Mouse (Mus musculus) regulatory T cell (primary cell): ENCODE measurements around the gene Satb1.

Experiments
- in situ Hi-C: fragments of 300-600 bp; cut with MboI, MseI; formaldehyde crosslinking; loops from one replicate; pipeline ENCODE4 v1.15.1; 2025; ENCODE audit warnings: high pct_unique_total_duplicates

Satb1 gene

DNA sequence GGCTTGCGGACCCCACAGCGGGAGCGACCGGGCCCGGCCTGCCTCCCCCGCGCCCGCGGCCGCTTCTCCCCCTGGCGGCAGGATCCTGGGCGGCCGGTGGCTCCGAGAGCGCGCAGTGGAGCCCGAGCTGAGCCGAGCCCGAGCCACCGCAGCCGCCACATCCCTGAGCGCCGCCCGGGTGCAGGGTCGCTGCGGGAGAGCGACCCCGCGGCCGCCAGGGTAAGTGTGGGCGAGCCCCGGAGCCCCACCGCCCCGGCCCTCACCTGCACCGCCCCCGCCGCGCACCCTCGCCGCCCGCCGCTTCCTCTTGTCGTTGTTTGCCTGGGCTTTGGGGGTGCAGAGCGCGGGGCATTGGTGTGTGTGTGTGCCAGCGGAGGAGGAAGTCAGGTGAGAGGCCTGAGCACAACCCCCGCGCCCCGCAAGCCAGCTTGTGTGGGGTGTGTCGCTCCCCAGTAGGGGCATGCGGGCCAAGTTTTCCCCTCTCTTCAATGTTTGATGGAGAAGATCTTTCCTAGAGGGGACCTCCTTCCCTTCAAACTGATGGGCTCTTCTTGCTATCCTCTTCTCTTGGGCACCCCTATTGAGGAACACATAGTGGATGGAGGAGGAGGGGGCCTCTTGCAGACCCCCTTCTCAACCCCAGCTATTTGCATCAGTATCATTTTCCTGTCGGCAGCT is at the start of gene Satb1:
Gene Satb1, minus strand, starts transcription at position 391 of the 678 bp plus-strand sequence.
- in situ Hi-C loops = no loop called here

DNA sequence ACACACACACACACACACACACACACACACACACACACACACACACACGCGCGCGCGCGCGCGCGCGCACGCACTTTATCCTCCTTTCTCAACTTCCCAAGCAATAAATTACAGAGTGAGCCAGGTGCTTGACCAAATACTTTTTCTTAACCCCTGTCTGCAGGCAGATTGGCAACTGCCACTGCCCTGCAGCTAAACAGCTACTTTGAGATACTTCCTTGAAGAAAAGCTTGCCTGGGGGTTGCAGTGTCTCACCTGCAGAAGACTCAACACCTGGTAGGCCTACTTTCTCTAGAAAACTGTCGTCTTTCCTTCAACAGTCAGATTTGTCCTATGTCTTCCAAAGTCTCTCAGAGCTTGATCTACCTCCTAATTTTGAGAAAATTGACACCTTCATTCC is 49.5 kb upstream of the Satb1 start:
- in situ Hi-C loops = no loop called here

DNA sequence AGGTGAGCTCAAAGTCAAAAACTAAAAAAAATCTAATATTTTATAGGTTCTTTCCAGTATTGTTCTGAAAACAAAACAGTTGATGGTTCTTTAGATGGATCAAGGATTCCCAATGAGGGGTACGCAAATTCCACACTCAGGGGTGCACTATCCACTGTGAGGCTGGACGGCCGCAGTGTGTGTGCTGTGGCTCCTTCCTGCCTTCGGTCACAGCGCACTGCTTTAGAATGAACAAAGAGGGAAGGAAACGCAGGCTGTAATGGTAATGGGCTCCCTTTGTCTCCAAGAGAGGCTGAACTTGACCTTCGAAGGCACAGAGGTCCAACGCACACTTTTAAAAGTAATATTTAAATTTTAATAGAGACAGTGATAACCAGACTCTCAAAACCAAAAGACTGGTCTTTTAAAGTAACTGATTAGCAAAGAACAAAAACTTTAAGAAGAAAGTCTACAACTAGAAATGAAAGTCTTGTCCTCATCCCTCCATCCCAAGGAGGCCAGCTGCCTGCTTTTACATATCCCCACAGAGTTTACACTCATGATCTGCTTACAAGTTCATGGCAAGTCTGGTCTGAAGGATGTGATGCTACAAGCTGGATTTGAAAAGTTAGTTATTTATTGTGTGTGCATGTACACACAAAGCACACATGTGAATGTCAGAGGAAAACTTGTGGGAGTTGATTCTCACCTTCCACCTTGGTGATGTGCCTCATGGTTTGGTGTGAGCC is 48.0 kb upstream of the Satb1 start:
- in situ Hi-C loops = no loop called here

DNA sequence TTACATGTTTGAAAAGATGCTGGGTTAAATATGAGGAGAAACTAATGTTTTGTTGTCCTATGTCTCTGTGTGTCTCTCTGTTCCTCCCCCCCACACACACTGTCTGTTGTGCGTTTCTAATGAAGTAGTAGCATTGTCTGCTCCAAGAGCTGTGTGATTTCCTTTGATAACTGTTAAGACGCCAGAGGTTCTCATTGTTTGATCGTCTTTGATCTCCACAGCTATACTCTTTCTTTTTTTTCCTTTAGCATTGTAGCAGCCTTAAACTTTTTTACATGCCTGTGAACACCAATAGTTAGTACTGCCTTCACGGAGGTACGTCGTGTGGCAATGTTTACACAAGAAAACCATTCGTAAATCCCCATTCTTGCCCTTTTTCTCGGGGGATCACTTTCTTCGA is 47.1 kb upstream of the Satb1 start:
- in situ Hi-C loops = no loop called here

DNA sequence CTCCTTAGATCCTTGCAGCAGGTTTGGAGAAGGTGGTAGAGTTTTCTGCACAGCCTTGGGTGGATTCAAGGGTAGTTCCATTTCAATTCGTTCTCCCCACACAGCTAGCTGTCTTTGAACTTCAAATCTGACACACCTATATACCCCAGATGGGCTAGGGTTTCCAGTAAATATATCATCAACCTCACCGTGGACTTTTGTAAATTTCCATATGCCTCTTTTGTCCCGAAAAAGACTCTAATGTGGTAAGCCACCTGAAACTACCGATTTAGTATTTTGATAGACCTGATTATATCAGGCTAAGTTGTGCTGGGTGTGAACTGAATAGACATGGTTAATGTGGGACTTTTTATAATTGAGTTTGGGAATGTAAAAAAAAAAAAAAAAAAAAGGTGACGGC is 46.6 kb upstream of the Satb1 start:
- in situ Hi-C loops = loop anchor here (5.0 kb wide), 1 partner anchor 42 kb away; no protein-coding TSS in a partner anchor

DNA sequence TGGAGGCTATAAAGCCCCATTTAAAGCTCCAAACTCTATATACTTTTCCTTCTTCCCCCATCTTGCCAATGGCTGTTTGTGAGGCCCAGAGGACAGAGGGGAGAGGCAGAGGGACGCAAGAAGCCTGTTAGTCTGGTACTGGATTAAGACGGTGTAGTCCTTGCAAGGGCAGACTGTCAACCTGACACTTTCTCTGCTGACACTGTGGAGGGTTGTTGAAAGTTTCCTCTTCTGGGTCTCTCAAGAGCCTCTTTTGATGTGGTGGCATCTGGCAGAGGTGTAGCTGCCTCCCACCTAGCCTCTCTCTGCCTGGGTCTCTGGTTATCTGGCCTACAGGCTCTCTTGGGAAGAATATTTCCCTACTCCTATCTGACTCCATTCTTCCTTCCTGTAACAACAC is 46.1 kb upstream of the Satb1 start:
- in situ Hi-C loops = loop anchor here (5.0 kb wide), 1 partner anchor 42 kb away; no protein-coding TSS in a partner anchor

DNA sequence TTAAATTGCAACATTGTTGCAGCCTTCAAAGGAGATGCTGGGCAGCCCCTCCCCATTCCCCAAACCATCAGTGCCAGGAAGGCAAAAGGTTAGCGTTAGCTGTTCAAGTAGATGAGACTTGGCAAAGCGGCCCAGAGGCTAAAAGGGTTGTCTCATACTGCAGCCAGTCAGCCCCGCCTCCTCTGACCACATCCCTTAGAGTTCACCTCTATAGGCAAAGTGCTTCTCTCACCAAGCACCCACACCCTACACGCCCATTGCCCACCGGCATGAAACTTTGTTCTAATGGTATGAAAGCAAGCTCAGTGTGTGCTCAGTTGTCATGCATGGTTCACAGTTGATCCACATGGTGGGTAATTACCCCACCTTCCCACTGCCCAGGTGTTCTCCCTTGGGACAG is 43.4 kb upstream of the Satb1 start:
- in situ Hi-C loops = loop anchor here (5.0 kb wide), 1 partner anchor 39 kb away; no protein-coding TSS in a partner anchor

DNA sequence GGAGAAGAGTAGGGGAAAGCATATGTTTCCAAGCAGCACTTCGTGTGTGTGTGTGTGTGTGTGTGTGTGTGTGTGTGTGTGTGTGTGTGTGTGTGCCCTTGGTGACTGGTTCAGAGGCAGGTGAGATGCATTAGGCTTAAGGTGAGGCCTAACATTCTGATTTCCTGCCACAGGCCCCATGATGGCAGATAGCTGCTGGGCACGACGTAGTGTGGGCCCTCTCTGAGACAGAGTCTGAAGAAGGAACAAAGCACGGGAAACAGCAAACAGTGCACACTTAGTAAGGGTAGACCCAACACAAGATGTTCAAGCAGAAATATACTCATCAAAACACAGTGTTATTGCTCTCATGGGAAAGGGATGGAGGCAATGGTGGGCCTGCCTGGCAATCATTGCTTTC is 24.5 kb upstream of the Satb1 start:
- in situ Hi-C loops = loop anchor here (25.0 kb wide), 1 partner anchor 1545 kb away; no protein-coding TSS in a partner anchor

DNA sequence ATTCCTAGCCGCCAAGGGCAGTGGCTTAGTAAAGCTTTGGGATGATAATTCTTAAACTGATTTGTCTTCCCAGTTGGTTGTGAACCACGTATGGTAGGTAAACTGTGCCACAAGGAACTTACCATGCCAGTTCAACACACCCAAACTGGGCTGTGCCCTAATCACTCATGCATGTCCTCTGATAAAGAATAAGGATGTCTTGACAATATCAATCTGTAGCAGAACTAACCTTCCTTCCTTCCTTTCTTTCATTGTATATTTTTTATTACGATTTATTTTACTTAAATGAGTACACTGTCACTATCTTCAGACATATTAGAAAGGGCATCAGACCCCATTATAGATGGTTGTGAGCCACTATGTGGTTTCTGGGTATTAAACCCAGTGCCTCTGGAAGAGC is 23.2 kb upstream of the Satb1 start:
- in situ Hi-C loops = loop anchor here (25.0 kb wide), 1 partner anchor 1544 kb away; no protein-coding TSS in a partner anchor

DNA sequence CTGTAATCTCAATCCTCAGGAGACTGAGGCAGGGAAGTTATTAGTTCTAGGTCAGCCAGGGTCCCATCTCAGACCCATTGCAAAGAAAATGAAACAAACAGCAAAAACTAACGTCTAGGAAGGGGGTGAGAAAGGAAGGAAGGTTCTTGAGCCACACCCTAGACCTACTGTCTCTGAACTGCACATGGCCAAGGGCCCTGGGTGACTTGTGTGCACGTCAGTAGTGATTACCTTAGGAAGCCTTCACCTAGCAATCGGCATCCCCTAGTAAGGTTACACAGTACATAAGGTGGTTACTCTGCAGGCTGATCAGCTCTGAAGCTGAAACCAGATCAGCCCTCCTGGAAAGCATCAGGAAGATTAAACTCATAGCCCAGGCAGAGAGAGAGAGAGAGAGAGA is 22.2 kb upstream of the Satb1 start:
- in situ Hi-C loops = loop anchor here (25.0 kb wide), 1 partner anchor 1543 kb away; no protein-coding TSS in a partner anchor

DNA sequence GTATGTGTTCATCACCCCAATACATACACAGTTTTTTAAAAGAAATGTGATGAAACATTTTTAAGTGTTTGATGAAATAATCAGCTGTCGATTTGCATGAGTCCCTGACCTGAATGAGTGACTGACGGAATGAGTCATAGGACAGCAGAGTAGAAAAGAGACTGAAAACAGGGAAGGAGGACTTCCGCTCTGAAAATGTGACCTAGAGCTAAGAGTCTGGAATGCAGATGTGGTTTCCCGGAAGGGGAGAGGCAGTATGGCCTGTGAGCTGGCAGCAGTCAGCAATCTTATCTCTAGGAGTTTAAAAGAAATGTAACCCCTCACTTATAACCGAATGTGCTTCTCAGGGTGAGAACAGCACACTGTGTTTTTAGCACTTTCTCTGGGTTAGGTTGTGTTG is 20.9 kb upstream of the Satb1 start:
- in situ Hi-C loops = loop anchor here (25.0 kb wide), 1 partner anchor 1542 kb away; no protein-coding TSS in a partner anchor

DNA sequence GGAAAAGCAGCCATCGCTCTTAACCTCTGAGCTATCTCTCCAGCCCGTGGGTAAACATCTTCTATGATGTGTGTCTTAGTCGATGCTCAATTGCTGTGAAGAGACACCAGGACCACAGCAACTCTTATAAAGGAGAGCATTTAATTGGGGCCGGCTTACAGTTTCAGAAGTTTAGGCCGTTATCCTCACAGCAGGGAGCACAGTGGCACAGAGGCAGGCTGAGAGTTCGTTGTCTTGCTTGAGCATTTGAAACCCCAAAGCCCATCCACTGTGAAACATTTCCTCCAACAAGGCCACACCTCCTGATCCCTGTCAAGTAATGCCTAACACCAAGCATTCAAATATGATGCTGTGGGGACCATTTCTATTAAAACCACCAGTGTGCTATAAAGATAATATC is 7.5 kb upstream of the Satb1 start:
- in situ Hi-C loops = no loop called here

DNA sequence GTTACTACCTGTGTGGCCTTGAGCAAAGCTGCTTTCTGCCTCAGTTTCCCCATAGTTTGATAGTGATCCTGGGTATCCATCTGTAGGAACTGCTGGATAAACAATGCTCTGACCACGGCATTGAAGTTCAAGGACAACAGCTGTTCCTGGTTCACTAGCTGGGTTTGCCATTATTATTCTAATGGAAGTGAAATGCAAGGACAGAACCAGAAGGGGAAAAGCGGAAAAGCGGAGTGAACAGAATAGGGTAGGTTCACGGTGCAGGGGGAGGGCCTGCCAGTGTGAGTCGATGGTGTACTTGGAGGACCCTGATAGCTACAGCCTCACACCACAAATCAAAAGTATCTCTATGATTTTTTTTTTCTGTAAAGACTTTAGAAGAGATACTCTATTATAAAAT is 6.4 kb upstream of the Satb1 start:
- in situ Hi-C loops = loop anchor here (5.0 kb wide), 3 partner anchors 38 to 613 kb away; no protein-coding TSS in a partner anchor

DNA sequence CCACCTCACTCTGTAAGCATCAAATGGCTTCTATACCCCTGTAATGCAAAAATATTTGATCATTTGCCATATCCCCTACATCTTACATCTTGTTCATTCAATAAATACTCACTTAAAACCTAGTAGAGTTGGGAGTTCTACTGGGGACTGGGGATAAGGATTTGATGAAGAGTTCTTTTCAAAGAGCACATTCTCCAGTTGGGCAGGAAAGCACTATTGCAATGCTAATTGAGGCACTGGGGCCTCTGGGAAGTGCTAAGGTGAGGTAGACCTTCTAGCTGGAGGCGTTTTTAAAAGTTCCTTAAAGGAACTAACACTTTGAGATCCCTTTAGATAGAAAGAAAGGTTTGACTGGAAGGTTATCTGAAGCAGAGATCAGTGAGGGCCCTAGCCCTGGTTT is 3.8 kb upstream of the Satb1 start:
- in situ Hi-C loops = loop anchor here (5.0 kb wide), 3 partner anchors 40 to 615 kb away; no protein-coding TSS in a partner anchor

DNA sequence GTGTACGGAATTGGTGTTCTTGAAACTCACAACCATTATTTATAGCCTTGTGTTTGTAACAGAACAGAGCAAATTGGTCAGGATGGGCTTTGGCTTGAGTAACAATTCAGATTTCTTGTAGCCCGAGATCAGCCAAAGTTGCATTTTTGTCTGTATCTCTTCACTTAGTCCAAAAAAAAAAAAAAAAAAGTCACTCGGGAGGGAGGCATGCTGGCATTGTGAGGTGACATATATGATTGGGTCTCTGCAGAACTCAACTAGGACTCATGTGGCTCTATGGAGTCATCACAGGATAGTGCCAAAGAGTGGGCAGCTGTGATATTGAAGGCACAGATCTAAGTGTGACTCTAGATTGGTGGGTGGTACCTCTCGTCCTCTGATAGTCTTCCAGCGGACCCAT is 3.2 kb upstream of the Satb1 start:
- in situ Hi-C loops = loop anchor here (5.0 kb wide), 3 partner anchors 41 to 616 kb away; no protein-coding TSS in a partner anchor

DNA sequence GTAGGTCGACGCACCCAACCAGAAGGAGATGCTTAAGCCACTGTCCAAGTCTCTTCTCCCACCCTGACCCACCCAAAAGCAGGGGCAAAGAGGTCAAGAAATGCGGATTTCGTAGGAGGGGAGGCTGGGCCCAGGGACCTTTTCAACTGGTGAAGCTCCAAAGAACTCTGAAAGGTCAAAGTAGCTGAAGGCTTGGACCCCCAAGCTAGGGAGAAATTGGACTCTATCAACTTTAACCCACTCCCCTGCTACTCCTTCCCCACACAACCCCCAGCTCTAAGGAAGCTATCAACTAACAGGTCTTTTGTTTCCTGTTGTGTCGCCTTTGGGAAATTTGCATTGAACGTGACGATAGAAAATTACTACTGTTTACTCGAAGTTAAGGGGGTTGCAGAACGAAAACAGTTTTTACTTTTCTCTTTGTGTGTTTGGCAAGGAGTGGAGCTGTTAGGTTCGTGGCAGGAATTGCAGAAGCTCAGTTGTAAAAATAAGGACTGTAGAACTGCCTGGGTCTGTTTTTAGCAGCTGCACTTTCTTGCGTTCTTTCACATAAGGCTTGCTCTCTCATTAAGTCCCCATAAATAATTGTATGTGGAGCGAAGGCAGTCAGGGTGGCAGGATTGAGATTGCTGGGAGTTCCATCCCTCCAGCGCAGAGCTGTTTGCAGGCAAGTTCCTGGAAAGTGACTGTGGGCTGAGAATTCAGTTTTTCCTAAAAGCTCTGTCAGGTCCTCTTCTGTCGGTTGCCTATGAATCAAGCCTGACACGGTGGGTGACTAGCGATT is 680 bp upstream of the Satb1 start:
- in situ Hi-C loops = no loop called here

DNA sequence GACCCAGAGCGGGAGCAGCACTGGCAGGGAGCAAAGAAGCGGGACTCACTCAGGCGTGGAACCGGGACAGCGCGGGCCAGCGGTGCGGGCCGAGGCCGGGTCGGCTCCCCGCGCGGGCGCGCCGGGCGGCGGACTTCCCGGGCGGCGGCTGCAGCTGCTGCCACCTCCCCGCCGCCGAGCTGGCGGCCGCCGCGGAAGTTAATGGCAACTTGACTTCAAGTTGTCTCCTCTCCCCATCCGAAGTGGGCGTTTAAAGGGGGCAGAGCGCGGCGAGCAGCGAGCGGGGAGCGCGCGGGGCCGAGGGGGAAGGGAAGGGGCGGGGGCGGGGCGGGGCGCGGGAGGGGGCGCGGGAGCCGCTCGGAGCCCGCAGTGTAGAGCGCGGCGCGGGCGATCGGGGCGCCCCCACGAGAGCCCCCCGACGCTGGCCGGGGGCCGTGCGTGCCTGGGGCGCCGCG is 642 bp downstream of the Satb1 start:
- in situ Hi-C loops = no loop called here

DNA sequence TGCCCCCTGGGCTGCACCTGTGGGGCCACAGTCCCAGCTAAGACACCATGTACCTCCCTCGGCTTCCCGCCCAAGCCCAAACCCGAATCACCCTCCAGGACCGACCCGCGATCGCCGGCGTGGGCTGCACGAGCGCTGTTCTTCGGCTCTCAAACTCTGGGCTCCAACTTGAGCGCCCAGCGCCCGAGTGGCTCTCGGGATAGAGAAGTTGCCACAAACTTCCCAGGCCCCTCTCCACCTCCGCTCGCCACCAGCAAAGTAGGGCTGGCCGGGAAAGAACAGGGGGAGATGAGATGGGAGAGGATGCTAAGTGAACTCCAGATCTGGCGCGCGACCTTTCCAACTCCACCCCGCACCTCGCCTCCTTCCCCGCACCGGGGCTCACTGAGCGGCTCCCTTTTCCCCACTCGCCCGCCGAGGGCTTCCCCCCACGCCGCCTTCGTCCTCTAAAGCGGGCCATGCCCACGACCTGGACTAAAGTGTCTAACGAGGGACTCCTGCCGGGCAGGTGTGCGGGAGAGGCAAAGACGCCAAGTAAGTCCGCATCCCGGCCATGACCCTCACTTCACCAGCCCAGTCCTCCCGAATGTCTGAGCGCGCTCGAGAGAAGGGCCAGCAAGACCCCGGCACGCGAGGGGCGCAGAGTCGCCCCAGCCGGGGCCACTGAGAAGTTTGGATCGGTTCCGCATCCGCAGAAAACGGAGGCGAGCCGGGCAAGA is 1.2 kb downstream of the Satb1 start:
- in situ Hi-C loops = no loop called here

DNA sequence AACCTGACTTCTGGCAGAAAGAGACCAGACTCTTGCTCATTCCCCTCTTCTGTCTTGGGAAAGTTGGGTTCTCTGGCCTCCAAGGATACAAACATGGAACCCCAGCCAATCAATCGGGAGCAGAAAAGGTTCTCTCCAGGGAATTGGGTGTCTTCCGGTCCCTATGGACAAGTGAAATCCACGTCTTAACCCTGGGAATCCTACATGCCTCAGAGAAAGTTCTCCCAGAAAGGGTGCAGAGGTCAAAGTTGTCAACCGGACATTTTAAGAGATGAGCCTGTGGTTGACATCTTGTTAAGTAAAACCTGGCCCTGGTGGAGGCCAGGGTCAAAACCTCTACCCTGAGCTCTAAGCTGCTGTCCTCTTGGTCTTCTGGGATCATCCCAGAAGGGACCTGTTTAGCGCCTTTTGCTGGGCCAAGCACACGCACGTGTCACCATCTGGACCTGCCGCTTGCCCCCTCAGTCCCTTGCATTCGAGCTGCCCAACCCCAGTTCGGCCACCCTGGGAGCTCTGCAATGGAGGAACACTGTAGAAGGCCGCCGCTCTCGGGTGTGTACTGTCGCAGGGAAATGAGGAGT is 1.9 kb downstream of the Satb1 start:
- in situ Hi-C loops = no loop called here

DNA sequence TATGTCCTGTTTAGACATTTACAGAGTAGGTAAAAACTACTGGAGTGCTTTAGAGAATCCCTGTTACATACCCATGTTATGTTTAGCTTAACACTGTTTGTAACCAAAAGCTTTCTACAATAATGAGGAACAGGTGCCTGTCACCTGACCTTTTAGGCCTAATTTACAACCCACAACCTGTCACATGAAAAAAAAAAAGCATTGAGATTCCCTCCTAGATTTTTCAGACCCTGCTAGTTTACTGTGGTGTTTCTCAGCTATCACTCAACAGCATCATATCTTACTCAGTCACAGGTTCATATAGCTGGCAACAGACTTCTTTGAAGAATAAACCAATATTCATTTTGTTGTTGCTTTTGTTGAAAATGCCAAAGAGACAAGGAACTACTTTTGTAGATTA is 3.7 kb downstream of the Satb1 start:
- in situ Hi-C loops = no loop called here

DNA sequence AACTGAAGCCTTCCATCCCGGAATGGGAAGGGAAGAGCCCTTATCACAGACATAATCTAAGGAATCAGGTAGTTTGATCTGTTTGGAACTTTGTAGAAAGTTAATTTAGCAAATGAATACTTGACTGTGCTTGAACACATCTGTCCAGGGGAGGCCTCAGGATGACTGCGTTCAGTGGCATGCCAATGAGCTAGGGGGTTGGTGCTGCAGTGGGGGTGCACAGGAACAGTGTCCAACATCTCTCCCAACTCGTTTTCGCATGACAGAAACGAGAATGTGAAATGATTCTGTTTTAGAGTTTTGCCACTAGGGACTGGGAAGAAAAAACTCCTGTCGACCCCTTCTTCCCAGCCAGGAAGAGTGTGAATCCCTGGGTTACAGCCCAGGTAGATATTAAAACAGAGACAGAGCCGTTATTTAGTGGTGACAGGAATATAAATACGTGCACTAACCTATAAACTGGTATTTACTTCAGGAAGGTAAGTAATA is 5.1 kb downstream of the Satb1 start:
- in situ Hi-C loops = no loop called here
